Mouse (Mus musculus): ENCODE measurements around the gene Mybpc2.

GRCm38 (mm10) chr7:44568803-44569202, 44.3 kb upstream of the Mybpc2 start:
- no peak for TF ChIP-seq CTCF (IDR thresholded peaks at IDR 0.05; ENCODE audit: control insufficient read depth, insufficient read depth, insufficient read length)
- TF ChIP-seq FOSL1 (IDR thresholded peaks at IDR 0.05; ENCODE audit: insufficient read depth, low read length, poor library complexity, severe bottlenecking) = no peak
